Mouse (Mus musculus) lung, postnatal 0 days (tissue): ENCODE data around the gene Diexf.

Source experiments
- CTCF ChIP-seq: IDR thresholded peaks from 2 replicates; pipeline ENCODE4 v1.5.1; 2016; ENCODE audit warnings: antibody characterized with exemption, mild to moderate bottlenecking
- EP300 ChIP-seq: IDR thresholded peaks from 2 replicates; pipeline ENCODE4 v1.6.1; 2016; ENCODE audit warnings: antibody characterized with exemption, mild to moderate bottlenecking, control low read depth

DNA sequence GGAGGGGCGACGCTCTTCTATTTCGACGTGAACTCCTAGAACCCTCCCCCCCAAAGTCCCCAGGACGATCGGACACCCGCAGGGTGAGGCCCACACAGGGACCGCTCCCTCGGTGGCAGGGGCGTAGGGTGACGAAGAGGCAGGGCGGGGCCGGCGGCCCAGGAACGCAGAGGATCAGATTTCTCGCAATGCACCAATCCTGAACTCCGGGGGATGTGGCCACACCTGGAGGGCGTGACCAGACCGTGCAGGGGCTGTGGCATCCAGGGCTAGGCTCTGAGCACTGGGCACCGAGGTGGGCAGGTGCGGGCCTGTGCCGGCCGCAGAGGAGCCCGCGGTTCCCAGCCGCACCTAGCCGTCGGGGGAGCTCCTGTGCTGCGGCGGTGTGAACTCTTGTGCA, 22.8 kb upstream of the Diexf start, which contains the start of gene Irf6:
- no peak for TF ChIP-seq CTCF
- no peak for TF ChIP-seq EP300
